Mouse (Mus musculus): ENCODE data around the gene Gm43638.
"Not testable (repeated sequence)": the region's sequence is repeated elsewhere in the genome, so short reads cannot be mapped to it uniquely, and the experiment has no call there.

Gm43638 gene

GRCm38 (mm10) chr5:87486706-87487105 is at the start of gene Gm43638:
Gm43638 (minus strand) TSS chr5:87486806.
- DNase-seq (ENCODE audit: low spot score) = not testable (repeated sequence)

GRCm38 (mm10) chr5:87535994-87536644 is 49.5 kb upstream of the Gm43638 start:
- peak; percentile 71 for DNase-seq (ENCODE audit: low spot score)

GRCm38 (mm10) chr5:87532288-87532687 is 45.7 kb upstream of the Gm43638 start:
- DNase-seq (ENCODE audit: low spot score) = peak; percentile 45

- DNase-seq (ENCODE audit: low spot score) = not testable (repeated sequence)
Measured at GRCm38 (mm10) chr5:87523561-87523960, 37.0 kb upstream of the Gm43638 start.

- no peak for DNase-seq (ENCODE audit: low spot score)
Measured at GRCm38 (mm10) chr5:87505776-87506458, 19.3 kb upstream of the Gm43638 start.

- DNase-seq (ENCODE audit: low spot score) = no peak
Measured at GRCm38 (mm10) chr5:87502687-87503086, 16.1 kb upstream of the Gm43638 start.

- DNase-seq (ENCODE audit: low spot score) = no peak
Measured at GRCm38 (mm10) chr5:87499341-87499740, 12.7 kb upstream of the Gm43638 start.

- DNase-seq (ENCODE audit: low spot score) = no peak
Measured at GRCm38 (mm10) chr5:87498936-87499335, 12.3 kb upstream of the Gm43638 start.

GRCm38 (mm10) chr5:87490771-87491170 is 4.2 kb upstream of the Gm43638 start, which contains the start of gene Ugt2a1:
Ugt2a1 (minus strand) TSS chr5:87490871.
- DNase-seq (ENCODE audit: low spot score) = no peak

- no peak for DNase-seq (ENCODE audit: low spot score)
Measured at GRCm38 (mm10) chr5:87482160-87482559, 4.4 kb downstream of the Gm43638 start, which contains the start of gene Ugt2a2. Ugt2a2 (minus strand) TSS chr5:87482260.

GRCm38 (mm10) chr5:87458810-87459209 is 27.8 kb downstream of the Gm43638 start:
- DNase-seq (ENCODE audit: low spot score) = no peak

GRCm38 (mm10) chr5:87457701-87458100 is 28.9 kb downstream of the Gm43638 start:
- DNase-seq (ENCODE audit: low spot score) = no peak

- no peak for DNase-seq (ENCODE audit: low spot score)
Measured at GRCm38 (mm10) chr5:87456216-87456850, 30.3 kb downstream of the Gm43638 start.

GRCm38 (mm10) chr5:87455519-87455918 is 31.1 kb downstream of the Gm43638 start:
- DNase-seq (ENCODE audit: low spot score) = no peak

- not testable (repeated sequence) for DNase-seq (ENCODE audit: low spot score)
Measured at GRCm38 (mm10) chr5:87452514-87452913, 34.1 kb downstream of the Gm43638 start.

GRCm38 (mm10) chr5:87436264-87436663 is 50.3 kb downstream of the Gm43638 start:
- peak; percentile 51 for DNase-seq (ENCODE audit: low spot score)

GRCm38 (mm10) chr5:87425676-87426075 is 60.9 kb downstream of the Gm43638 start:
- DNase-seq (ENCODE audit: low spot score) = no peak

- not testable (repeated sequence) for DNase-seq (ENCODE audit: low spot score)
Measured at GRCm38 (mm10) chr5:87424041-87424440, 62.6 kb downstream of the Gm43638 start, which contains the start of gene Ugt2b38. Ugt2b38 (minus strand) TSS chr5:87424203.

Data from yolk sac, embryonic 10.5 days (tissue).